Mouse (Mus musculus) lung, embryonic 14.5 days (tissue): ENCODE data around the gene Zbtb20. TPM values are rescaled to one million over a fixed set of nuclear protein-coding genes. Genes with fewer than 3 reads are reported as not detected.

Experiments
- ATAC-seq: fragments of 200-750 bp; cut with Nextera tagmentation; 2 replicates; pipeline ENCODE4 v1.8.0; 2017; ENCODE audit warnings: mild to moderate bottlenecking, moderate TSS enrichment, moderate library complexity; ENCODE audit not compliant: insufficient read depth
- DNase-seq: peaks from one replicate; pipeline ENCODE4 v3.0.0-alpha.2; 2015
- H3K27ac ChIP-seq: fragments of 300-500 bp; sonication (generic); 2 replicates; pipeline ENCODE4 v1.5.1; 2014; ENCODE audit warnings: low read depth, mild to moderate bottlenecking, moderate library complexity
- H3K27me3 ChIP-seq: fragments of 300-500 bp; sonication (generic); 2 replicates; pipeline ENCODE4 v1.6.1; 2014; ENCODE audit warnings: low read length, control low read depth; ENCODE audit not compliant: insufficient read depth
- H3K36me3 ChIP-seq: fragments of 300-500 bp; sonication (generic); 2 replicates; pipeline ENCODE4 v1.6.1; 2014; ENCODE audit warnings: control low read depth; ENCODE audit not compliant: insufficient read depth
- H3K4me1 ChIP-seq: fragments of 300-500 bp; sonication (generic); 2 replicates; pipeline ENCODE4 v1.6.1; 2014; ENCODE audit warnings: antibody characterized with exemption, control low read depth; ENCODE audit not compliant: insufficient read depth
- H3K4me2 ChIP-seq: fragments of 300-500 bp; sonication (generic); 2 replicates; pipeline ENCODE4 v1.6.1; 2014; ENCODE audit warnings: mild to moderate bottlenecking
- H3K4me3 ChIP-seq: fragments of 300-500 bp; sonication (generic); 2 replicates; pipeline ENCODE4 v1.5.1; 2014; ENCODE audit warnings: low read depth, low read length
- H3K9ac ChIP-seq: fragments of 300-500 bp; sonication (generic); 2 replicates; pipeline ENCODE4 v1.6.1; 2014
- H3K9me3 ChIP-seq: fragments of 300-500 bp; sonication (generic); 2 replicates; pipeline ENCODE4 v1.6.1; 2016; ENCODE audit warnings: low read depth, low read length, control low read depth
- CTCF ChIP-seq: IDR thresholded peaks from 2 replicates; pipeline ENCODE4 v1.5.1; 2016; ENCODE audit warnings: antibody characterized with exemption, low read depth
- WGBS: fragments of 180-500 bp; shearing (Covaris S2); extraction: QIAGEN DNeasy Blood & Tissue Kit; methylation state at CpG from one replicate; pipeline ENCODE4 v1.1.7; 2014; 5-methylcytosine and 5-hydroxymethylcytosine counted together
- polyA plus RNA-seq: library from polyadenylated mRNA; unstranded; fragments of >200 nt; fragmentation: Nextera tagmentation; extraction: Ambion mirVana; gene quantifications from 2 replicates; pipeline ENCODE4 v1.2.1, GENCODE M21; 2014

The Zbtb20 gene
- polyA plus RNA-seq, 1 experiment from 2014 or later, result 17.6 TPM

GRCm38 (mm10) chr16:43572766-43573165 is 697.1 kb downstream of the Zbtb20 start:
- no peak for DNase-seq
- no peak for TF ChIP-seq CTCF
- 70% methylated on average over 10 of the region's 10 CpGs for WGBS
- no peaks in the 10 kb centered on the region for H3K36me3 ChIP-seq
- H3K9ac ChIP-seq, result no peak overlapping the region
- peaks cover 18% of the 10 kb centered on the region for H3K4me1 ChIP-seq
- no peak overlapping the region for H3K4me2 ChIP-seq
- H3K27ac ChIP-seq, result no peak overlapping the region
- ATAC-seq, result no peak
- no peaks in the 10 kb centered on the region for H3K27me3 ChIP-seq
- H3K4me3 ChIP-seq, result no peak overlapping the region
- H3K9me3 ChIP-seq, result no peaks in the 10 kb centered on the region

GRCm38 (mm10) chr16:43573181-43573833 is 697.6 kb downstream of the Zbtb20 start:
- peaks cover 20% of the 10 kb centered on the region for H3K4me1 ChIP-seq
- ATAC-seq (no peak; the same call in 1 of the 2 replicates), DNase-seq (peak; percentile 59)
- WGBS, result 48% methylated on average over 14 of the region's 14 CpGs
- no peak overlapping the region for H3K9ac ChIP-seq
- TF ChIP-seq CTCF, result no peak
- H3K9me3 ChIP-seq, result no peaks in the 10 kb centered on the region
- H3K27me3 ChIP-seq, result no peaks in the 10 kb centered on the region
- H3K36me3 ChIP-seq, result no peaks in the 10 kb centered on the region
- no peak overlapping the region for H3K4me3 ChIP-seq
- H3K4me2 ChIP-seq, result no peak overlapping the region
- H3K27ac ChIP-seq, result peak overlapping the region; percentile 10; the same call in 1 of the 2 replicates

- Histone ChIP-seq H3K27ac (peak overlapping the region; percentile 25; the same call in 1 of the 2 replicates), H3K4me2 (no peak overlapping the region), H3K36me3 (no peaks in the 10 kb centered on the region), H3K4me3 (no peak overlapping the region), H3K9ac (no peak overlapping the region), H3K9me3 (no peaks in the 10 kb centered on the region), H3K4me1 (peaks cover 20% of the 10 kb centered on the region), H3K27me3 (no peaks in the 10 kb centered on the region)
- ATAC-seq, result peak; percentile 81
- peak; percentile 93 for TF ChIP-seq CTCF
- 32% methylated on average over 6 of the region's 7 CpGs for WGBS
- DNase-seq, result peak; percentile 96
These were observed 698.5 kb downstream of the Zbtb20 start for GRCm38 (mm10) chr16:43574006-43574764.

- no peak for TF ChIP-seq CTCF
- ATAC-seq (peak; percentile 29; the same call in 1 of the 2 replicates), DNase-seq (peak; percentile 46)
- WGBS, result 31% methylated on average over 4 of the region's 4 CpGs
- Histone ChIP-seq H3K27me3 (no peaks in the 10 kb centered on the region), H3K4me1 (peaks cover 20% of the 10 kb centered on the region), H3K4me2 (no peak overlapping the region), H3K9ac (no peak overlapping the region), H3K9me3 (no peaks in the 10 kb centered on the region), H3K36me3 (no peaks in the 10 kb centered on the region), H3K27ac (peak overlapping the region; percentile 72; the same call in 1 of the 2 replicates), H3K4me3 (no peak overlapping the region)
These were observed 699.4 kb downstream of the Zbtb20 start for GRCm38 (mm10) chr16:43575066-43575465.

- Histone ChIP-seq H3K27me3 (no peaks in the 10 kb centered on the region), H3K9me3 (no peaks in the 10 kb centered on the region), H3K27ac (peak overlapping the region; percentile 72), H3K4me2 (no peak overlapping the region), H3K4me3 (no peak overlapping the region), H3K36me3 (no peaks in the 10 kb centered on the region), H3K4me1 (peaks cover 20% of the 10 kb centered on the region), H3K9ac (no peak overlapping the region)
- WGBS, result 15% methylated on average over 9 of the region's 9 CpGs
- ATAC-seq (peak; percentile 15; the same call in 1 of the 2 replicates), DNase-seq (peak; percentile 30)
- no peak for TF ChIP-seq CTCF
These were observed 699.8 kb downstream of the Zbtb20 start for GRCm38 (mm10) chr16:43575507-43575906.

- peak; percentile 53 for ATAC-seq
- TF ChIP-seq CTCF, result no peak
- peak; percentile 84 for DNase-seq
These were observed 701.7 kb downstream of the Zbtb20 start for GRCm38 (mm10) chr16:43577399-43577798.

GRCm38 (mm10) chr16:43578351-43578750 is 702.7 kb downstream of the Zbtb20 start:
- ATAC-seq (no peak), DNase-seq (no peak)
- no peak for TF ChIP-seq CTCF
- Histone ChIP-seq H3K9ac (no peak overlapping the region), H3K4me1 (peaks cover 20% of the 10 kb centered on the region), H3K9me3 (no peaks in the 10 kb centered on the region), H3K36me3 (no peaks in the 10 kb centered on the region), H3K4me3 (no peak overlapping the region), H3K4me2 (no peak overlapping the region), H3K27me3 (no peaks in the 10 kb centered on the region), H3K27ac (no peak overlapping the region)
- 43% methylated on average over 5 of the region's 5 CpGs for WGBS

More at GRCm38 (mm10) chr16:43577399-43577798, 701.7 kb downstream of the Zbtb20 start:
- 5% methylated on average over 10 of the region's 10 CpGs for WGBS
- H3K4me2 ChIP-seq, result no peak overlapping the region
- no peaks in the 10 kb centered on the region for H3K27me3 ChIP-seq
- H3K9me3 ChIP-seq, result no peaks in the 10 kb centered on the region
- H3K4me1 ChIP-seq, result peaks cover 20% of the 10 kb centered on the region
- no peaks in the 10 kb centered on the region for H3K36me3 ChIP-seq
- H3K27ac ChIP-seq, result peak overlapping the region; percentile 87
- H3K4me3 ChIP-seq, result no peak overlapping the region
- H3K9ac ChIP-seq, result no peak overlapping the region
